Mouse (Mus musculus): ENCODE data around the gene Pop7.

Pop7 gene

DNA sequence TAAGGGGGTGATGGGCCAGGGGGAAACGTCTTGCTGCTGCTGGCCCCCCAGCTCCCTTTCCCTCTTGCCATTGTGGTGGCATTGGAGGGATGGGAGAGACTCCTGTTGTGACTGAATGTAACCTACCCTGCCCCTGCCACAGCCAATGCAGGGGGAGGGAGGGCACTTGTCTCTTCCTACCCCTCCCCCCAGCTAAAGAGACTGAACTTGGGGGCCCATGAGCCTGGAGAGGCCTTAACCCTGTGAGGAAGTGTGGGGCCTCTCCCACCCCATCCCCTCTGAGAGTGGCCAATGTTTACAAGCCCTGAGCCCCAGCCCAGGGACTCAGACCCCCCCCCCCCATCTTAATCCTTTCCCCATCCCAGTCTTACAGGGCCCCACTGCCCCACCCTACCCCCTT is 25.1 kb upstream of the Pop7 start:
- DNase-seq: no peak

DNA sequence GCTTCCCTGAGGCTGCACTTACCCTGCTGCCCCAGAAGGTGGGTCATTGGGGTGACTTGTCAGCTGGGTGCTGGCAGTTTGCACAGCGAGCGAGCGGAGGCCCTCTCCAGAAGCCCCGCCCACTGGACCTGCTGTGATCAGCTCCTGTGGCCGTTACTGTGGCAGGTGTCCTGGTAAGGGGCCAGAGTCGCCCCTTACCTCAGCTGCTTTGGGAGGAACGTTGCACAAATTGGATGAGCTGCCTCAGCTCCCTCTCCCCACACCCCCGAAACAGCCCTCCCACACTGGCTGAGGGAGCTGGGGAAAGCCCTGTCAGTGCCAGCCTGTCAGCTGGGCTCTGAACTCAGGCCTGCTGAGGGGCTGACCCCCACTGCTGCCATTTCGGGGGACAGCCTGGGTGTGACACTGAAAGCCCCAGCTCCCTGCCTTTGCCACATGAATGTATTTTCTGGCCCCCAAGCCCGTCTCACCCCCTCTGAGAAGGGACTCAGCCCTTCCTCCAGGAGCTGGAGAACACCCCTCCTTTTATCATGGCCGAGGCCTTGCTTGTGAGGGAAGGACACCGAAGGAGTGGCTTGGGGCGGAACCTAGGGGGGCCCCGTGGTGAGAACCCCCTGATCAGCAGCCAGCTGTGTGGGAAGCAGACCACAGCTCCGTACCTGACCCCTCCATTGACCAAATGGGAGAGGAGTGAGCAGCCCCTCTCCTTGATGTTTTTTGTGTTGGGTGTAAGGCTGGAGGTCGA is 24.0 kb upstream of the Pop7 start:
- DNase-seq: peak in 1 of 2 experiments; percentile 20

DNA sequence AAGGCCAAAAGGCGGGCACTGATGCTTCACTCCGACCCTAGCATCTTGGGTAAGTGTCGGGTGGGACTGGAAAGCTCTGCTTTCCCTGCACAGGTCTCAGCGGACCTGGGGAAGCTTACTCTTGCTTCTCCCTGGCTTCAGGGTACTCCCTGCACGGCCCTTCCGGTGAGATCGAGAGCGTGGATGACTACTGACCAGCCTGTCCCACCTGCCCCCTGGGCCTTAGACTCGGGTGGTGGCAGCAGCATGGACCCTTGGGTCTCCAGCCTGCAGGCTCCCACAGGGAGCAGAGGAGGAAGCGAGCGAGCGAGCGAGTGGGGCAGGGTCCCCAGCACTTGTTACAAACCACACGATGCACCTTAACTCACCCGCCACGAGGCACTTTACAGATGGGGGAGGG is 23.2 kb upstream of the Pop7 start:
- DNase-seq: no peak

DNA sequence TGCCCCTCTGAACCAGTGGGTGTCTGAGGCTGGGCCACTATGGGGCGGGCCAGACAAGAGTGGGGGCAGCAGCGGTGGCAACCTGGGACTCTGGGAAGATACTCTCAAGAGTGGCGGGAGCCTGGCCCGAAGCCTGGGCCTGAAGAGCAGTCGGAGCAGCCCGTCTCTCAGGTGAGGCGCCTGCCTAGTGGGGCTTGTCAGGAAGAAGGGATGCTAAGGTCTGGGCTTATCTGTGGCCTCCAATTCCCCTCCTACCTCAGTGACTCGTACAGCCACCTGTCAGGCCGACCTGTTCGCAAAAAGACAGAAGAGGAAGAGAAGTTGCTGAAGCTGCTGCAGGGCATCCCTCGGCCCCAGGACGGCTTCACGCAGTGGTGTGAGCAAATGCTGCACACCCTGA is 22.4 kb upstream of the Pop7 start:
- no peak for DNase-seq

DNA sequence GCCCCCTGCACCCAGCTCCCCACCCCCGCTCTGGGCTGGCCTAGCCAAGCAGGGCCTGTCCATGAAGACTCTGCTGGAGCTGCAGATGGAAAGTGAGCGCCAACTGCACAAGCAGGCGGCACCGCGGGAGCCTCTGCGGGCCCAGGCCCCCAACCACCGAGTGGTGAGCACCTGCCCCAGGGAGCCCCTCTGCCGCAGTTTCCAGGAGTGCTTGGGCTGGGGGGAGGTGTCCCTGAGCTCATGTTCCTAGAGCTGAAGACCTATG is 21.9 kb upstream of the Pop7 start:
- no peak for DNase-seq

DNA sequence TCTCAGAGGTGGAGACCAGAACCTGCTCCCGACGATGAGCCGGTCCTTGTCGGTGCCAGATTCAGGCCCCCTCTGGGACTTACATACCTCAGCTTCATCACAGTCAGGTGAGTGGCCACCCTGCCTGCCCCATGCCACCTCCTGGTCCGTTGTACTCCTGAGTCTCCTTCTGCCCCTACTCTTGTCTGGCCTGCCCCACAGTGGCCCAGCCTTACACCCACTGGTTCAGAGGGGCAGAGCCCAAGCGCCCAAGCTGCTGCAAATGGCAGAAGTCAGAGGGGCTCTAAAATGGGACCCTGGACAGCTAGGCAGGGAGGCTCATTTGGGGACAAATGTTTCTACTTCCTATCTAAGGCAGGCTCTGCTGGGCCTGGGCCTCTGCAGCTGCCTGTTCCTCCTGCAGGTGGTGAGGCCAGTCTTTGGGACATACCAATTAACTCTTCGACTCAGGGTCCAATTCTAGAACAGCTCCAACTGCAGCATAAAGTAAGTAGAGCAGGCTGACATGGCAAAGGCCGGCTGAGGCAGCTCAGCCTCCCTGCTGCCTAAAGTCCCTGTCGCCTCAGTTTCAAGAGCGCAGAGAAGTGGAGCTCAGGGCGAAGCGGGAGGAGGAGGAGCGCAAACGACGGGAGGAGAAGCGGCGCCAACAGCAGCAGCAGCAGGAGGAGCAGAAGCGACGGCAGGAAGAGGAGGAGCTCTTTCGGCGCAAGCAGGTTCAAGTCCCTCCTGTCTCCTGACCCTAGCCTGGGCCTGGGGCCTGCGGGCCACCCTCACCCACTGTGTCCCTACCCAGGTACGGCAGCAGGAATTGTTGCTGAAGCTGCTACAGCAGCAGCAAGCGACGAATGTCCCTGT is 21.3 kb upstream of the Pop7 start:
- DNase-seq: no peak

DNA sequence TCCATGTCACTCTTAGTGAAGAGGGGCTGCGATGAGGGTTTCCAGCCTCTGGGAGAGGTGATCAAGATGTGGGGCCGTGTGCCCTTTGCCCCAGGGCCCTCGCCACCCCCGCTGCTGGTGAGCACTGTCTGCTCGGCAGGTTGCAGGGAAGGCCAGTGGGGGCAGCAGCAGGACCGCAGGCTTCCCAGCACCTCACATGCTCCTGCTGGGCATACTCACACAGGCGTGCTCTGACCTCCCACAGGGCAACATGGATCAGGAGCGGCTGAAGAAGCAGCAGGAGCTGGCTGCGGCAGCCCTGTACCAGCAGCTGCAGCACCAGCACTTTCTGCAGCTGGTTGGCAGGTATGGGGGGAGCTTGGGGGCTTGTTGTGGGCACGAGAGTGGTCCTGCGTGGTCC is 20.4 kb upstream of the Pop7 start:
- DNase-seq: no peak

DNA sequence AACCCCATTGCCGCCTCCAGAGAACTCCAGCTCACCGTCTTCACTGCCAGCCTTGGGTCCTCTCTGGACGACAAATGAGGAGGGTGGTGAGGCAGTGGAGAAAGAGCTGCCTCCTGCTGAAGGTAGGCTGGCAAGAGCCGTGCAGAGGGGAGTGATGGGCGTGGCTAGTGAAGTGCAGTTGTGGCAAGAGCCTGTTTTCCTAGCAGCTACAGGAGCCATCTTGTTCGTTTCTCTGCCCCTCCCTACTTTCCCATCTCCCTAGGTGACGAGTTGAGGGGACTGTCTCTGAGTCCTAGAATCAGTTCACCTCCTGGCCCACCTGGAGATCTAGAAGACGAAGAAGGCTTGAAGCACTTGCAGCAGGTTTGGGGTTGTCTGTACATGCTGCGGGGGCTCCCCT is 19.5 kb upstream of the Pop7 start:
- DNase-seq: no peak

DNA sequence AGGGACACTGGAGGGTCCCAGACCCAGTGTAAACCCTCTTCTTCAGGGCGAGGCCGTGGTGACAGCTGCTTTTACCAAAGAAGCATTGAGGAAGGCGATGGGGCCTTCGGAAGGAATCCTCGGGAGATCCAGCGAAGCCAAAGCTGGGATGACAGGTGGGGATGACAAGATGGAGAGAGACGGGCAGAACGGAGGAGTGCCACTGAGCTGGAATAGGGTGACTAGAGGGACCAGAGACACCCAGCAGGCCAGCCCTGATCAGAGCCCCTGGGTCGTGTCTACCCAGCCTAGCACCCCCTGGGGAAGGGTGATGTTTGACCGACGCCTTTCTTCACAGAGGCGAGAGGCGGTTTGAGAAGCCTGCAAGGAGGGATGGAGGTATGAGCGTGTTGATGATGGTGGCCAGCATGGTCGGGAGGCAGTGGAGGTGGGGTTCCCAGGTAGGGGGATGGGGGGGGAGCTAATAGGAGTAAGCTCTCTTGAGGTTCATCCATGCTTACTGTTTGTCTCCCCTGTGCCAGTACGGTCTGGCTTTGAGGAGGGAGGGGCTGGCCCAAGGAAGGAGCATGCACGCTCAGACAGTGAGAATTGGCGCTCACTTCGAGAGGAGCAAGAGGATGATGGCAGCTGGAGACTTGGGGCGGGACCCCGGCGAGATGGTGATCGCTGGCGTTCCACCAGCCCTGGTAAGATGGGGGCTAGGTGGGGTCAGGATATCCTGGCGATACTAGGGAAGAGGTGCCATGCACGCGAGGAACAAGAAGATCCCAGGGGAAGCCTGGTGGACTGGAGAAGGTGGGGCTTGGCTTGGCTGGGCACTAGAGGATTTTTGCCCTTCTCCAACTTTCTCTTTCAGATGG is 17.6 kb upstream of the Pop7 start:
- no peak for DNase-seq

DNA sequence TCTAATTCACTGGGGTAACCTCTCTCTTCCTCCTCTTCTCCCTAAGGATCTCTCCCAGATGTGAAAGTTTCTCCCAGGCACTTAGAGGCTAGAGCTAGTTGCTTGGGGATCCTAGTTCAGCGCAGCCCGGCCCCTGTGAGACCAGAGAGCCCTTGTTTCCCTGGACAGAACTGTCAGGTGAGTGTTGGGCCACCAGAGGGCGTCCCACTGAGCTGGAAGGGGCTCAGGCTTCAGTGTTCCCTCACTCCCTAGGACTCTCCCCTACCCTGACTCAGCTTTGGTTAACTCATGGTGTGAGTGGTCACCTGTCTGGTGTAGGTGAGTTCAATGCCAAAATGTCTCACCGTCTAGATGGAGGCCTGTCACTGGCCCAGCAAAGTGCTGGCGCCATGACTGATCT is 16.1 kb upstream of the Pop7 start, which contains the start of gene Gigyf1:
Gene Gigyf1, plus strand, starts transcription at position 113 of the 400 bp plus-strand sequence.
- peak; percentile 55 to 58 for DNase-seq

DNA sequence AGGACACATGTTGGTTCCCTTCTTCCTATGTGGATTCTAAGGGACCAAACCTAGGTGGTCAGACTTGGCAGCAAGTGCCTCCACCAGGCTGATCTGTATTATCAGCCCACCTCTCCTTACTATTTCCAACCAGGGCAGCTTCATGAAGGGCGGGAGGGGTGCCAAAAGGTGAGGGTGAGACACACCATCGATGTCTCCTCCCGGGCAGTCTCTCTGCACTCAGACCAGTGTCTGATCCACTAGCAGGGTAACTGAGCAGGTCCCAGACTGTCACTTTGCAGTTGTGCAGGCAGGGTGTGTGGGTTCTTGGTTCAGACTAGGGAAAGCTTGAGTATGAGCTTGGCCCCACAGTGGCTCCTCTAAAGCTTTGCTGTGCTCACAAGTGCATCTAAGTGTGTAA is 12.5 kb upstream of the Pop7 start:
- no peak for DNase-seq

DNA sequence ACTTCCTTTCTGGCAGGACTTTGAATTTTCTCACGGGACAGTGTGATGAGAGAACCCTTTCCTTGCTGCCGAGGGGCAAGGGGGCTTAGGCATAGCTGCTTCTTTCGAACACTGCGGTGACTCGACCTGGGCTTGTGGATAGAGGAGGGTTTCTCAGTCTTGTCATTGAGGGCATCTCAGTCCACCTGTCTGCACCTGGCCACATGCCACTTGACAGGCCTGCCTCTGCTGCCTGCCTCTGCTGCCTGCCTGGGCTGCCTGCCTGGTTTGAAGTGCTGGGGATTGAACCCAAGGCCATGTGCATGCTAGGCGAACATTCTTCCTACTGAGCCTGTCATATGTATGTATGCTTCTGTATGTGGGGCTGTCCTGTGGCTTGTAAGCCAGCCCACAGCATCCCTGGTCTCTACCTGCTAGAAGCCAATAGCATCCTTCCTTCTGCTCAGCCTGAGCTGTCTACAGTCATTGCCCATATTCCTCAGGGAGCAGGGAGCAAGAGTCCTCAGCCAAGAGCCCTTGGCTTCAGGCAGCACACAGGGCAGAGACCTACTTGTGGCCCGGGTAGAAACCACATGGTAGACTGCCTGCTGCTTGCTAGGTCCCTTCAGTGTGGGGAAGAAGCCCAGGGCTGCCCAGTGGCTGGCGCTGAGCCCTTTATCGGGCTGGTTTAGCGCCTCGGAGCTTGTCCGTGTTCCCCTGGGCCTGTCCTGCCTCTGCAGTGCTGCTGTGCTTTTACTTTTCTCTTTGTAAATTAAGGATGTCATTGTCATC is 11.8 kb upstream of the Pop7 start:
- no peak for DNase-seq

DNA sequence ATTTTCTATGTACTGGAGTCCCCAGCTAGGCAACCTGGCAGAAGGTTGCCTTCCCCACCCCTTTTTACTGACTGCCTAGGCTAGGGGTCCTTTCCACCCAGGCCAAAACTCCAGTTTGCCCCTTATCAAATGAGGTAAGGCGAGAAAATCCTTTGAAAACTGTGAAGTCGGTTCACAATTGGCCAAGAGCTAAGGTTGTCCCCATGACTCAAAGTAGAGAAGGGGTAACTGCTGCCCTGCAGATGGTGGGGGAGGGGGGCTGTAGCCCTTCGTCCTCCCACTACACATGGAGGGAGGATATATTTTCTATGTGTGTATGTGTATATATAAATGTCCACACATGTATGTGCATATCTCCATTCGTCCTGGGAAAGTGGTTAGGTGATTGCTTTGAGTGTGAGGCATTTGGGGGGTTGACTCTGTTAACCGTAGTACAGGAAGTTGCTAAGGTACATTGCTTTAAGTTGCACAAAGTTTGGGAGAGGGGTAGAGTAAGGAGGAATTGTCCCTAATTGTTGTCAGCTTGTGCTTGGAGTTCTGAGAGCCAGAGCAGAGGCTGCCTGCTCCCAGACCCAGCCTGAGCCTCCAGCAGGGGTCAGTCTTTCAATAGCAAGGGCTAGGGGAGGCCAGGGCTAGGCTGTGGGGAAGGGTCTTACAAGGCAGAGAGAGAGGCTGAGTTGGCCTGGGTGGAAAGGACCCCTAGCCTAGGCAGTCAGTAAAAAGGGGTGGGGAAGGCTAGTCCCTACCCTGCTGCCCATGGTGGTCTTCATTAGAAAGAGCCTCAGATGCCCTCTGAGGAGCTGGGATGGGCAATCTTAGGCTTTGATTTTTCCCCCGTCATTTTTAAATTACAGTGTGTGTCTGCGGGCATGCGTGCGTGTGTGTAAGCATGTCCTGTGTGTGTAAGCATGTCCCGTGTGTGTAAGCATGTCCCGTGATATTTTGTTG is 10.8 kb upstream of the Pop7 start:
- peak; percentile 39 to 44 for DNase-seq

DNA sequence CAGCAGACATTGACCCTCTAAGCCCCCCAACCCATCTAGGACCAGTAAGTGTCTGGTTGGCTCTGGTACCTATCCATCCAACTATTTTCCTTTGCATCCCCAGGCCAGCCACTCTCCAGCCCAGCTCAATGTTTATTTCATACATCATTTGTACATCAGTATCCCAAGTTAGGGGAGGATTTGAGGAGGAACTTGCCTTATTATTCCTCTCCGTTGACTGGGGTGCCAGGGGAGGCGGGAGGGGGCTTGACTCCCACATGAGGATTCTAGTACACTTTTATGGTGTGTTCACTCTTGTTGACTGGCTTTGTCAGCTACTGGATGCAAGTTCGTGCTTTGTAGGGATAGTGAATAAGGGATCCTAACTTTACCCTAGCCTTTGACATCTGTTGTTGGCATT is 9.4 kb upstream of the Pop7 start:
- DNase-seq: no peak

DNA sequence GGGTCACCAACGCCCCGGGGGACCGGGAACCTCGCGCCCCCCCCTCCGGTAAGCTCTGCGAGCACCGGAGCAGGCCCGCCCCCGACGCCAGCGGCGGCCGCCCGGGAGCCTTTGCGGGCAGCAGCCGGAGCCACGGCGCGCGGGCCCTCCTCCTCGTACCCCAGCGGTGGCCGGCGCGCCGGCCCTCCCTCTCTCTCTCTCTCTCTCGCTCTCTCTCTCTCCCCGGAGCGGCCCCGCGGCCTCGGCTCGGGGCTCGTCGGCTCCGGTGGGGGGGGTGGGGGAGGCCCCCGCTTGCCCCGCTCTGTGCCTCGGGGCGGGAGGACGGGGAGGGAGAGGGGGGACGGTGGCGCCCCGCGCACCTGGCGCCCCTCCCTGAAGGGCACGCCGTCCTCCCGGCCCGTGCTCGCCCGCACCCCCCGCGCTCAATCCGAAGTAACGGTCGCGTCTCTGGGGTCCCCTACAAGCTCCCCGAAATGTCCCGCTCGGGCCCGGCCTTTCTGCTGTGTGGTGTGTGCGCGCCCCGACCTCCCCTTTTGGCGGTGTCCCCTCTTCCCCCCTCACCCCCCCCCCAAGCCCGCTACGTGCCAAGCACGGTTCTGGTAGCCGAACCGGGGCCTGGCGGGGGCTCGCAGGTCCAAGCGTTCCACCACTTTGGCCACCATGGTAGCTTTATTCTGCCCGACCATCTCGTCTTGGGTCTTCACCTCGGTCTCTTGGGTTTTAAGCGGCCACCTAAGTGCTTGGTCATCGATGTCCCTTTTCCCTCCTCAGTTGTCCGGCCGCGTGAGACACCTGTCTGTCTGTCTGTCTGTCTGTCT is 8.5 kb upstream of the Pop7 start:
- DNase-seq: peak; percentile 23 to 30

DNA sequence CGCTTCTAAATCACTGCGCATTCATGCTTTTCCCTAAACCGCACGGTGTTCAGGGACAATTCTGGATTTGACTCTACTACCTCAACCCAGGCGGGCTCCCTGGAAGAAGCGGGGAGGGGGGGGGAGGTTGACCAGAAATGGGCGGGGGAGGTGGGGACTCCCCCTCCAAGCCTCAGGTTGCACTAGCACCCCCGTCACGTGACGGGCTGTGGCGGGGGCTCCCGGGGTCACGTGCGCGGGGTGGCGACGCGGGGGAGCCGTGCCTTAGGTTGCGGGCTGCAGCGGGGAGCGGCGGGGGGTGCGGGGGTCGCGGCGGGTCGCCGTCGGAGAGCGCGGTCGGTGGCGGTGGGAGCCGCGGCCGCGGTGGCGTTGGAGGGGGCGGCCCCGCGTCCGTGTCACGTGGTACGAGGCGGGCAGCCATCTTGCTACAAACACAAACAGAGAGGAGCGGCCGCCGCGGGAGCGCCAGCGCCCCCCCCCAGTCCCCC is 7.7 kb upstream of the Pop7 start:
- peak; percentile 80 to 86 for DNase-seq

DNA sequence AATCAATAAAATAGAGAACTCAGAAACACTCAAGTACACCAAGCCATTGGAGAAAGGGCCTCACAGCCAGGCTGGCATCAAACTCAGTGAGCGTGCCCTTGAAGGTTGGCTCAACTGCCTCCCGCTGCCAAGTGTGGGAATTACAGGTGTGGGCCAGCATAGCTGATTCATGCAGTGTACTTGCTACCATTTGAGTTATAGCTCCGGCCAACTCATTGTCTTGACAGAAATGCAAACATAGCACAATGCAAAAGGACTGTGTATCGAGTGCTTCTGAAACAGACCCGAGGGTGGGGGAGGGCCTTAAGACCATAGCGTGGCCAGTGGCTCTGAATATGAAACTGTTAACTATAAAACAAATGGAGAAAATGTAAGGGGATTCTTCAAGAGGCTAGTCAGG is 1.7 kb upstream of the Pop7 start:
- peak; percentile 36 to 38 for DNase-seq

DNA sequence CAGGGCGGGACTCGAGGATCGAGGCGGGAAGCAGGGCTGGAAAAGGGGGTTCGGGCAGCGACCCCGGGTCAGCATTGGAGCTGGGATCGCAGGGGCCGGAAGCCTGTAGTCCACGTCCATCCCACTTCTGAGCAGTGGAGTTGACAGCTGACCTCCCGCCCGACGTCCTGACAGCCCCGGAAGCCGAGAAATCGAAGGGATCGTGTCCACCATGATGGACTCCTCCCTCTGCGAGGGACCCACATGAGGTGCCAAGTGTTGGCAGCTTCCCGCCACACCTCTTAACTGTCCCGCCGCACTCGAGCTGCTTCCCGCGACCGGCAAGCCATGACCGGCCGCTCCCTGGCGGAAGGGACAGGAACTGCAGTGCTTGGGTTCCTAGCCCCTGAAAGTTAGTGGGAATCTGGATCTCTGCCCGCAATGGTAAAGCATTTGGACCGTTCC is 371 bp upstream of the Pop7 start:
- DNase-seq: peak; percentile 79 to 80

DNA sequence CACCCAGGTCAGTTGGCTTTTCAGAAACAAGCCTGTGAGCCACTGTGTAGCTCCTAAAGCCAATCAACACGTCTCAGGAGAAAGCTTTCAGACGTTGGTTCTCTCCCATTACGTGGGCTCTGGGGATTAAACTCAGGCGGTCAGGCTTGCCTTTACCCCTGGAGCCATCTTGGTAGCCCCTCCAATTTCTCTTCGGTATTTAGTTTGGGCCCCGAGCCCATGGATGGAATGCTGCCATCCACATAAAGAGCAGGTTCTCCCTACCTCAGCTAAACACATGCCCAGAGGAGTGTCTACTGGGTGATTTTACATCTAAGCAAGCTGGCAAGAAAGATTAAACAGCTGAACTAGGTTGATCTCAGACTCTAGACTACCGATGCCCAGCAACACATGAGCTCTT is 2.1 kb downstream of the Pop7 start:
- DNase-seq: no peak

DNA sequence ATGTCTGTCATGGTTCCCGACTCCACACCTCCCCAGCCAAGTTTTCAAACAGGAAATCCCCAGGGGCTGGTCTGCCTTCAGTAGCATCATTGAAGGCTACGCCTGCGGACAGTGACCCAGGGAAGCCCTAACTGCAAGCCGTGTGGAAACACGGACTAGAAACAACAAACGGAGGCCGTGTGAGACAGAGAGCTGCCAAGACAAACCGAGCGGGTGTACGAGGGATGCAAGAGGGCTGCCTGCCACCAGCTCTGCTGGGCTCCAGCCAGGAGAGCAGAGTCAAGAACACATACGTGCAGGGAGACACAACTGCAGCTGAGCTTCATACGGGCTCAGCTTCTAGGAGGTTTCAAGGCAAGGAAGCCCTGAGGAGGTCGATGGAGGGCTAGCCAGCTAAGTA is 8.5 kb downstream of the Pop7 start:
- DNase-seq: no peak

Measured in B cell, adult 2 months (primary cell).